Comparison of ENCODE assay signal across 8 mouse cellular contexts in the genomic region with DNA sequence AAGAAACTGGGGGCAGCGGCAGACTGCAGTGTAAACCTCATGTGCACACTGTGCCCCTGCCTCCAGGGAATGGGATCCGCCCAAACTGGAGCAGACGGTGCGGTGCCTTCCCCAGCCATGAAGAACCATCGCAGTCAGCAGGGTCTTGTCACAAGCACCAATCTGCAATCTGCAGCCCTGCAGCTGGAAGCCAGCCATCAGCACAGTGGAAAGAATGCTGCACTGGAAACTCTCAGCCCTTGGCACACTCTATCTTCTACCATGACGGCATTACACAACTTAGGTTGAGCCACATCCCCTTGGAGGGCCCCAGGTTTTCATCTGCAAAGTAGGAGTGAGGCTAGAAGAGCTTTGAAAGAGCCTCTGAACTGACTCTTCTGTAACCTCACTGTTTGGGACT.
DNase-seq lines count a peak whose midpoint lies in the region; ATAC-seq lines count a peak whose summit lies in the region.

No protein-coding gene starts in this region.

- no peak overlapping the region for H3K4me3 ChIP-seq in intestine, embryonic 16.5 days (ENCODE audit: low read length)
- no peak overlapping the region for H3K4me3 ChIP-seq in lung, embryonic 16.5 days (ENCODE audit: low read length)

- ATAC-seq in intestine, embryonic 16.5 days = peak; percentile 79
- peak; percentile 98 for ATAC-seq in lung, embryonic 16.5 days (ENCODE audit: low read depth)
- no peak for ATAC-seq in monocyte, adult 5-6 weeks (replicated peaks; ENCODE audit: insufficient number of reproducible peaks, low FRiP score, low TSS enrichment, poor library complexity, severe bottlenecking)

- 46% methylated on average over 6 of the region's 6 CpGs for WGBS in intestine, embryonic 16.5 days
- 29% methylated on average over 6 of the region's 6 CpGs for WGBS in lung, embryonic 16.5 days

- H3K27ac ChIP-seq in intestine, embryonic 16.5 days (ENCODE audit: low read length) = peak overlapping the region; percentile 54; the same call in 1 of the 2 replicates
- H3K27ac ChIP-seq in lung, embryonic 16.5 days (ENCODE audit: low read length) = peak overlapping the region; percentile 77

- H3K9ac ChIP-seq in intestine, embryonic 16.5 days (ENCODE audit: low read depth, low read length) = no peak overlapping the region
- H3K9ac ChIP-seq in lung, embryonic 16.5 days (ENCODE audit: low read length) = no peak overlapping the region

- peak; percentile 95 for DNase-seq in 3T3-L1 (ENCODE audit: low read depth, low spot score)
- DNase-seq in Muller cell, postnatal 12 days (ENCODE audit: inconsistent ontology term) = peak; percentile 84
- peak; percentile 77 for DNase-seq in gastrocnemius, postnatal 14 days
- no peak for DNase-seq in retina, embryonic 14.5 days (ENCODE audit: low spot score)
- DNase-seq in layer of hippocampus, adult 11-12 months (ENCODE audit: low spot score) = no peak

- no peaks in the 10 kb centered on the region for H3K27me3 ChIP-seq in intestine, embryonic 16.5 days (replicated peaks; ENCODE audit: control insufficient read depth, insufficient read depth, low read length)
- H3K27me3 ChIP-seq in lung, embryonic 16.5 days (ENCODE audit: control insufficient read depth, insufficient read depth, low read depth, low read length) = no peaks in the 10 kb centered on the region

- no peaks in the 10 kb centered on the region for H3K9me3 ChIP-seq in intestine, embryonic 16.5 days (ENCODE audit: control insufficient read depth, low read length)
- H3K9me3 ChIP-seq in lung, embryonic 16.5 days (ENCODE audit: control insufficient read depth, low read length) = no peaks in the 10 kb centered on the region

- no peaks in the 10 kb centered on the region; the same call in 1 of the 2 replicates for H3K4me1 ChIP-seq in intestine, embryonic 16.5 days (ENCODE audit: control insufficient read depth, insufficient read depth, low read length)
- peaks cover 17% of the 10 kb centered on the region for H3K4me1 ChIP-seq in lung, embryonic 16.5 days (replicated peaks; ENCODE audit: control insufficient read depth, insufficient read depth, low read length)

- intact Hi-C loops in gastrocnemius, postnatal 14 days (cut with DNase I; ENCODE audit: low total_unique reads) = no loop called here

- no peak overlapping the region for H3K4me2 ChIP-seq in intestine, embryonic 16.5 days (ENCODE audit: low read depth, low read length)
- no peak overlapping the region for H3K4me2 ChIP-seq in lung, embryonic 16.5 days (ENCODE audit: low read depth, low read length)

- H3K36me3 ChIP-seq in intestine, embryonic 16.5 days (ENCODE audit: control insufficient read depth, insufficient read depth, low read length) = no peaks in the 10 kb centered on the region
- H3K36me3 ChIP-seq in lung, embryonic 16.5 days (ENCODE audit: control insufficient read depth, insufficient read depth, low read length) = no peaks in the 10 kb centered on the region

Comparison
In these comparisons a context has a peak if more than half of its experiments do, and no peak if none do; other contexts are left out.
1. DNase-seq: peak in 3T3-L1 (single experiment), Muller cell, postnatal 12 days (single experiment) and gastrocnemius, postnatal 14 days (single experiment); none in retina, embryonic 14.5 days (single experiment) and layer of hippocampus, adult 11-12 months (single experiment).